Mouse (Mus musculus) CD4-positive, CD25-positive, alpha-beta regulatory T cell, adult 9 weeks (primary cell): Measurements from ENCODE around the gene Serpinb9b. TPM values are rescaled to one million over a fixed set of nuclear protein-coding genes. Genes with fewer than 3 reads are reported as not detected.

Experiments used
- polyA plus RNA-seq: library from polyadenylated mRNA; unstranded; fragments of 100-300 nt; shearing (Covaris generic); gene quantifications from one replicate; pipeline ENCODE4 v1.2.1, GENCODE M21; 2017

Serpinb9b gene
- not detected for polyA plus RNA-seq

DNA sequence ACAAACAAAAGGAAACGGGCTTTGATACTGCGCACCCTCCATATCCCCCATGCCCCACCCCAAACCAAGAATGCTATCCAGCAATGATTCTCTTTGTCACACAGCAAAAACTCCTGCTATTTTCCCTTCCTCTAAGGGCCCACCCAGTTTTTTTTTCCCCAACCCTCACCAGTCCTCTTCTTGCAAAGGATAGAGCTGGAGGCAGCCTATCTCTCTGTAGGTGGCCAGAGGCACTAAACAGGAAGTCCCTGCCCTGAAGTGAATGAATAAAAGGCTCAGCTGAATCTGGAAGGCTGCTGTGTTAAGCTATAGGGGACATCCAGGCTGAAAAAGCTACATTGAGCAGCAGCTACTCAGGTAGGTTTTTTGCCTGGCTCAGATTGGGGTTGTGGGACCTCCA is at the start of gene Serpinb9b:
TSS of gene Serpinb9b (plus strand) at position 173 of the 400 bp plus-strand sequence.

DNA sequence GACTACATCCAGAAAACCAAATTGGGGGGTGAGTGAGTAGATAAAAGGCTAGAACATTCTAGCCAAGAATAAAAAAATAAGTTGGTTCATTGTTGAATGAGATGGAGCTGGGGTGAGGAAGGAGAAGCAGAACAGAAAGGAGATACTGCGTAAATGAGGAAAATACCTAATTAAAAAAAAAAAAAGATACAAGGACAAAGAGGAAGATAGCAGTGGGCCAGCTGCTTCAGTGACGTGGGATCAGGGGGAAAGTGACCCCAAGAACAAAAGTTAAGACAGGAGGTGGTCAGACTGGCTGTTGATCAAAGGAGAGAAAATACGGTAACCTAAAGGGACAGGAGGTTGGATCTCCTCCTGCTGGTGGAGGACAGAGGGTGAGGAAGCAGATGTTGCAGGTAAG is 24.3 kb upstream of the Serpinb9b start, which contains the start of gene Serpinb9:
TSS of gene Serpinb9 (plus strand) at position 301 of the 400 bp plus-strand sequence.

DNA sequence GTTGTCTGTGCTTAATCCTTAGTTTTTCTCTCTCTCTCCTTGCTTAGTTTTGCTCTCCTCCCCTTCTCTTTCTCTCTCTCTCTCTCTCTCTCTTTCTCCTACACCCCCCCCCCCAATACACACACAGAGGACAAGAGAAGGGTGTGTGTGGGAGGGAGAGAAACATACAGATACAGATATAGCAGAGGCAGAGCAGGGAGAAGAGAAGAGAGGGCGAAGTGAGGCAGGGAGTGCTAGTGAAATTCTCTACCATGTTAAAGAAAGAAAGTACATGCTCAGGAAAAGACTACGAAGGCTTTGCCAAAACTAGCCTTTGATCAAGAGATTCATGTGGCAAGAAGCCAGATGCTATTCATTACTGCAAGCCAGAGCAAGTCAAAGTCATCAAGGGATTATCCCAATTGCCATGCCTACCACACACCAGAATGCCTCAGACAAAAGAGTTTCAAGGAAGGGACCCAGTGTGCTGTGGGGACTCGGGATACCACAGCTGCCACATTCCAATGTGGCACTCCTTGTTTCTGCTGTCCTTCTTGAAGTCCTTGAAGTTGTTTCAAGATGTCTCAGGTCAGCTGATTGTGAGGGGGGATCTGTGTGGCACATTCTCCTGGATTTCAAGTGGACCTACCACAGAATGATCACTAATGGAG is 51.0 kb downstream of the Serpinb9b start, which contains the start of gene Serpinb1b:
TSS of gene Serpinb1b (plus strand) at position 520 of the 650 bp plus-strand sequence.

Other genes with a start within 250 kb of the Serpinb9b start
- gene Mylk4, start 243.5 kb upstream of the Serpinb9b start, polyA plus RNA-seq: not detected
- 6.8 TPM for gene Wrnip1, start 225.4 kb upstream of the Serpinb9b start, polyA plus RNA-seq
- gene D930007J09Rik, start 224.6 kb upstream of the Serpinb9b start, polyA plus RNA-seq: not detected
- gene Serpinb1a, start 176.2 kb upstream of the Serpinb9b start, polyA plus RNA-seq: 6.1 TPM
- gene Serpinb1c, start 129.2 kb upstream of the Serpinb9b start, polyA plus RNA-seq: not detected
- gene Serpinb6b, start 62.2 kb upstream of the Serpinb9b start, polyA plus RNA-seq: 21.7 TPM
- 29.0 TPM for gene Serpinb9, start 24.2 kb upstream of the Serpinb9b start, polyA plus RNA-seq
- gene Serpinb1b, start 51.2 kb downstream of the Serpinb9b start, polyA plus RNA-seq: 0.17 TPM
- not detected for gene Serpinb9c, start 132.3 kb downstream of the Serpinb9b start, polyA plus RNA-seq
- not detected for gene Serpinb9d, start 165.5 kb downstream of the Serpinb9b start, polyA plus RNA-seq
- not detected for gene Serpinb9e, start 222.2 kb downstream of the Serpinb9b start, polyA plus RNA-seq